Mouse (Mus musculus) T-cell, adult 66 days (primary cell): ENCODE data around the gene Myof. TPM values are rescaled to one million over a fixed set of nuclear protein-coding genes. Genes with fewer than 3 reads are reported as not detected.

Experiments used
- total RNA-seq, 2 experiments: library from RNA; stranded (reverse); gene quantifications; 3 replicates in 1 of 2; 4 replicates in 1 of 2; pipeline ENCODE4 v1.2.4; 2023

Gene Myof
- 1 to 10 TPM in 1 of 2 experiments, under 1 TPM in 1; 0.44 to 1.3 TPM for total RNA-seq

DNA sequence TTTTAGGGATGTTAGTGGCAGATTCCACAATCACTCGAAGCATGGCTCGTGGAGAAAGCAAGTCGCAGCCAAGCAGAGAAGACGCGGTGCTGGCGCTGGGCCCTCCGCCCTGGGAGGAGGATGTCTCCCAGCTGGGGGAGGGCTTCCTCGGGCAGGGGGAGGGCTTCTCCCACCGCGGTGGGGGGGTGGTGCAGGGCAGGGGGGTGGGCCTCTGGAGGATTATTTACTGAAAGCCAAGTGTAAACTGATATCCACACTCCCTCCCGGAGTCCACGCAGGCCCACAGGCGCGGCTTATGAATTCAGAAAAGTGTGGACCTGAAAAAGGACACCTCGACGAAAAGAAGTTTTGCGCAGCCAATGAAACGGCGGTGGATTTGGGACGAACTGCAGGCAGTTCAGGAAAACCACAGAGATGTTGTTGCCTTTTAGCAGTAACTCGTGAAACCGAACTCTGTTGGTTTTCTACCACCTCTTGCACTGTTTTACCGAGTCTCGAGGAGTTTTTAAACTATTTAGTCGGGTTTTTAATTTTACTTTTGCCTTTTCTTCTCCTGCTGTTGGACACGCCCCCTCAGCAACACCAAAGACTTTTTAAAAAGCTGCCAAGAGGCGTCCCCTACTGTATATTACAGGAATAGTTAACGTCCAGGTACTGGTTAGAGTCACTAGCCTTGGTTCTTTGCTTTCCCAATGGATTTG is at the start of gene Myof:
Myof (minus strand) TSS at position 297 of the 701 bp plus-strand sequence.

DNA sequence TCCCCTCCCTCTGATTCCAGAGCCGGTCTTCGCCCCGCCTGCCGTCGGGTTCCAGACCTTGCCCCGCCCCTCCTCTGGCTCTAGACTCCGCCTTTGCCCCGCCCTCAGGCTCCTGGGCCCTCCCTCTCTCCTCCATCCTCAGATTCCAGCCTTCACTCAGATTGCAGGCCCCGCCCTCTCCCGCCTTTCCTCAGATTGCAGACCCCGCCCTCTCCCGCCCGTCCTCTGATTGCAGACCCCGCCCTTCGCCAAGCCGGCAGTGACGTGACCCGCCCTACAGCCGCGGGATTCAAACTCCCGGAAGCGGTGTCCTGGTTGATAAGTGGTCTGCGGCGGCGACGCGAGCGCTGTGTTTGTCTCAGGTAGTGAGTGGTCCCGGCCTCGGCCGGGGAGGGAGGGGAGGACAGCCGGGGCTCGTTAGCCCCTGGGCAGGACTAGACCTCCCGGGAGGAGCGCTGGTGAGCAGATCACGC is 11.4 kb upstream of the Myof start, which contains the start of gene Cep55:
Cep55 (plus strand) TSS at position 292 of the 473 bp plus-strand sequence.

Other genes starting within 250 kb of the Myof start
- 1 to 10 TPM; 1.3 to 3.4 TPM for gene Cep55, start 11.4 kb upstream of the Myof start, total RNA-seq
- gene Ffar4, start 53.5 kb upstream of the Myof start, total RNA-seq = not detected
- gene Rbp4, start 81.7 kb upstream of the Myof start, total RNA-seq = not detected
- gene Pde6c, start 89.2 kb upstream of the Myof start, total RNA-seq = not detected
- 10 to 100 TPM; 18.6 to 23.1 TPM for gene Fra10ac1, start 180.6 kb upstream of the Myof start, total RNA-seq
- not detected for gene Lgi1, start 221.0 kb upstream of the Myof start, total RNA-seq